Mouse (Mus musculus) embryonic fibroblast, embryonic 13.5 days (primary cell): ENCODE measurements around the gene Ccndbp1.

Source experiments
- CTCF ChIP-seq: IDR thresholded peaks from 2 replicates; pipeline ENCODE4 v1.5.1; 2011; ENCODE audit warnings: mild to moderate bottlenecking, control low read depth, low read length, moderate library complexity, borderline replicate concordance; ENCODE audit not compliant: insufficient read depth
- POLR2A ChIP-seq: IDR thresholded peaks from 2 replicates; pipeline ENCODE4 v1.6.1; 2011; ENCODE audit warnings: low read depth, mild to moderate bottlenecking, control low read depth, low read length, moderate library complexity

DNA sequence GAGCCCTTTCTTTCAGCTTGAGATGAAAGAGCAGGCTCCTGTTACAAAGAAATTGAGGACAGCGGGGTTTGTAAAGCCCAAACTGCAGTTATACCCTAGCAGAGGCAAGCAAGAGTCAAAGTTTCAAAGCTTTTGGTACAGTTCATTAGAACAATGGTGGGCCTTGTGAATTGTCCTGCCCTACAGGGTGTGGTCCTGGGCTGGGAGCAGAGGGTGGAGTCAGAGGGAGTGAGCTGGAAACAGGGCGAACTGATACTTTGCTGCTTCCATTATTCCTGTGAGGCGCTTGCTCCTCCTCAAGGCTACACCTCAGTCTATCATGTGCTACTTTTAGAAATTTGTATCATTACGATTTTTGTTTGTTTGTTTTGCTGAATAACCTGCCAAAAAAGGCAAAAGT is 17.0 kb upstream of the Ccndbp1 start:
- no peak for TF ChIP-seq CTCF
- TF ChIP-seq POLR2A, result no peak
